Mouse (Mus musculus): Measurements from ENCODE around the gene Zfp143. TPM values are rescaled to one million over a fixed set of nuclear protein-coding genes. Genes with fewer than 3 reads are reported as not detected.

The Zfp143 gene
- total and polyA plus RNA-seq, 3 experiments = 17.0 to 23.4 (median 17.5) TPM

DNA sequence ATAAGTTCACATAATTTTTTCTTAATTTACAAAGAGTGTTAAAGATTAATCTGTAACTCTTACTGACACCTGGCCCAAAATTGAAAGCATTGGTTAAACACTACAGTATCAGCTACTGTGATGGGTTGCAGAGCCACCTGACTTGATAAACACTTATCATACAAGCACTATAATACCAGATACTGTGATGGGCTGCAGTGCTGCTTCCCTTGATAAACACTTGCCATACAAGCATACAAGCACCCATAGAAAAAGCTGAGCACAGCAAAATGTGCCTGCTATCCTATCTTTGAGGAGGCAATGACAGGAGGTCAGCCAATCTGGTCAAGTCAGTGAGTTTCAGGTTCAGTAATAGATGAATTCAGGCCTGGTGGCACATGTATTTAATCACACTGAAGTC, 24.2 kb downstream of the Zfp143 start:
- H3K4me3 ChIP-seq (replicated peaks in 1 of 3; ENCODE audit: low read depth in 2 of 3, low read length in 2 of 3, poor library complexity in 1 of 3) = no peak overlapping the region
- no peaks in the 10 kb centered on the region for H3K4me1 ChIP-seq (ENCODE audit: control insufficient read depth in 1 of 2, insufficient read depth in 2 of 2)
- H3K36me3 ChIP-seq (replicated peaks in 1 of 2; ENCODE audit: control insufficient read depth in 1 of 2, insufficient read depth in 1 of 2, low read length in 1 of 2) = peaks cover 48 to 93% of the 10 kb centered on the region in 2 experiments
- H3K27ac ChIP-seq (ENCODE audit: insufficient read depth, low read depth) = no peak overlapping the region
- no peak overlapping the region for H3K9ac ChIP-seq (ENCODE audit: insufficient read depth, low read depth)
- no peak for DNase-seq (ENCODE audit: extremely low read depth)
- dilution Hi-C loops (cut with MboI; ENCODE audit: extremely low pct_ligation_motif_present, extremely low pct_unique_long_range_greater_than_20kb, low sequenced_read_pairs) = no loop called here
- H3K4me2 ChIP-seq (ENCODE audit: insufficient read depth, low read depth, poor library complexity, severe bottlenecking) = no peak overlapping the region
- H3K9me3 ChIP-seq (replicated peaks; ENCODE audit: low read length) = no peaks in the 10 kb centered on the region
- TF ChIP-seq HCFC1 (IDR thresholded peaks at IDR 0.05; ENCODE audit: low read depth, low read length) (no peak), NRF1 (IDR thresholded peaks at IDR 0.05; ENCODE audit: low read depth, low read length) (no peak), TBP (conservative IDR thresholded peaks at IDR 0.05; ENCODE audit: low read depth, low read length) (no peak), ZC3H11A (IDR thresholded peaks at IDR 0.05; ENCODE audit: low read depth, low read length) (no peak), MEF2A (IDR thresholded peaks at IDR 0.05; ENCODE audit: borderline replicate concordance, low read depth, low read length) (no peak), JUN (IDR thresholded peaks at IDR 0.05; ENCODE audit: insufficient read depth, low read depth, low read length) (no peak), CHD1 (IDR thresholded peaks at IDR 0.05; ENCODE audit: low read depth, low read length) (no peak), CTCF (conservative IDR thresholded peaks at IDR 0.05 in 1 of 2, IDR thresholded peaks at IDR 0.05 in 1 of 2; ENCODE audit: low read depth in 2 of 2, low read length in 2 of 2) (no peak), RCOR1 (conservative IDR thresholded peaks at IDR 0.05; ENCODE audit: low read depth, low read length) (no peak), USF2 (conservative IDR thresholded peaks at IDR 0.05; ENCODE audit: low read depth, low read length) (no peak), RAD21 (IDR thresholded peaks at IDR 0.05; ENCODE audit: low read depth, low read length) (no peak), E2F4 (IDR thresholded peaks at IDR 0.05; ENCODE audit: insufficient replicate concordance, low read depth, low read length) (no peak), BHLHE40 (IDR thresholded peaks at IDR 0.05; ENCODE audit: low read depth, low read length) (no peak), ZNF384 (IDR thresholded peaks at IDR 0.05; ENCODE audit: low read depth, low read length) (no peak), POLR2AphosphoS2 (IDR thresholded peaks at IDR 0.05; ENCODE audit: low read depth, low read length) (no peak), USF1 (IDR thresholded peaks at IDR 0.05; ENCODE audit: low read depth, low read length) (no peak), TCF12 (IDR thresholded peaks at IDR 0.05; ENCODE audit: low read depth, low read length) (no peak), MAFK (IDR thresholded peaks at IDR 0.05; ENCODE audit: insufficient replicate concordance, low read length) (no peak), SMC3 (IDR thresholded peaks at IDR 0.05; ENCODE audit: low read depth, low read length) (no peak), ETS1 (conservative IDR thresholded peaks at IDR 0.05; ENCODE audit: low read depth, low read length) (no peak)
- in situ Hi-C loops (cut with MboI; ENCODE audit: low pct_ligation_motif_present, low pct_unique_long_range_greater_than_20kb, low sequenced_read_pairs) = no loop called here
- H3K79me2 ChIP-seq (replicated peaks; ENCODE audit: control insufficient read depth, extremely low read depth, insufficient read depth, poor library complexity, severe bottlenecking) = no peaks in the 10 kb centered on the region
- H3K27me3 ChIP-seq (replicated peaks) = no peaks in the 10 kb centered on the region

DNA sequence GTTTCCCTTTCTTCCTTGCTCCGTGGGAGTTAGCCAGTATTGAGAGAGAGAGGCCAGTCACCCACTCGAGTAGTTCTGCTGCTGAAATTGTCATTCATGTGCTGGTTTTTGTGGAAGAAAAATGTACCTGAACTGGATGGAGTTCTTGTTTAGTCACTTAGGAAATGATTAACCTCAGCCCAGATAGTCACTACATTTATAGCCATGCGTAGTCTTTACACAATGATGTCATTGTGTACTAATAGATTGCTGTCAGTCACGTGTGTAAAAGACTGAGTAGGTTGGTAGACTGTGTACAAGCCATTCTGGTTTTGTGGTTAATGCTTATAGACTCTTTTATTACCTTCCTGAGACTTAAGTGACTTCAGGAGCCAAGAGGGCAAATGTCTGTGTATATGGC, 26.9 kb downstream of the Zfp143 start:
- Histone ChIP-seq H3K4me3 (replicated peaks in 1 of 3; ENCODE audit: low read depth in 2 of 3, low read length in 2 of 3, poor library complexity in 1 of 3) (no peak overlapping the region), H3K27ac (ENCODE audit: insufficient read depth, low read depth) (no peak overlapping the region), H3K36me3 (replicated peaks in 1 of 2; ENCODE audit: control insufficient read depth in 1 of 2, insufficient read depth in 1 of 2, low read length in 1 of 2) (peaks cover 55 to 96% of the 10 kb centered on the region in 2 experiments), H3K4me2 (ENCODE audit: insufficient read depth, low read depth, poor library complexity, severe bottlenecking) (no peak overlapping the region), H3K4me1 (ENCODE audit: control insufficient read depth in 1 of 2, insufficient read depth in 2 of 2) (peaks cover 2 to 10% of the 10 kb centered on the region in 2 experiments; a peak in 3 of 4 replicates), H3K9me3 (replicated peaks; ENCODE audit: low read length) (no peaks in the 10 kb centered on the region), H3K9ac (ENCODE audit: insufficient read depth, low read depth) (no peak overlapping the region), H3K27me3 (replicated peaks) (no peaks in the 10 kb centered on the region), H3K79me2 (replicated peaks; ENCODE audit: control insufficient read depth, extremely low read depth, insufficient read depth, poor library complexity, severe bottlenecking) (no peaks in the 10 kb centered on the region)
- in situ Hi-C loops (cut with MboI; ENCODE audit: low pct_ligation_motif_present, low pct_unique_long_range_greater_than_20kb, low sequenced_read_pairs) (no loop called here), dilution Hi-C loops (cut with MboI; ENCODE audit: extremely low pct_ligation_motif_present, extremely low pct_unique_long_range_greater_than_20kb, low sequenced_read_pairs) (no loop called here)
- DNase-seq (ENCODE audit: extremely low read depth) = no peak
- TF ChIP-seq POLR2A (IDR thresholded peaks at IDR 0.05; ENCODE audit: low read depth, low read length) (no peak), BHLHE40 (IDR thresholded peaks at IDR 0.05; ENCODE audit: low read depth, low read length) (no peak), RAD21 (IDR thresholded peaks at IDR 0.05; ENCODE audit: low read depth, low read length) (no peak), CTCF (conservative IDR thresholded peaks at IDR 0.05 in 1 of 2, IDR thresholded peaks at IDR 0.05 in 1 of 2; ENCODE audit: low read depth in 2 of 2, low read length in 2 of 2) (no peak), E2F4 (IDR thresholded peaks at IDR 0.05; ENCODE audit: insufficient replicate concordance, low read depth, low read length) (no peak), GABPA (IDR thresholded peaks at IDR 0.05; ENCODE audit: insufficient replicate concordance, low read depth, low read length) (no peak), ETS1 (conservative IDR thresholded peaks at IDR 0.05; ENCODE audit: low read depth, low read length) (no peak), HCFC1 (IDR thresholded peaks at IDR 0.05; ENCODE audit: low read depth, low read length) (no peak), IRF4 (IDR thresholded peaks at IDR 0.05; ENCODE audit: low read depth, low read length) (no peak), ZKSCAN1 (IDR thresholded peaks at IDR 0.05; ENCODE audit: borderline replicate concordance, low read depth, low read length) (no peak)

Data from CH12.LX (cell line).